Mouse (Mus musculus) neural tube, embryonic 14.5 days (tissue): ENCODE data around the gene Epha3. TPM values are rescaled to one million over a fixed set of nuclear protein-coding genes. Genes with fewer than 3 reads are reported as not detected.

Experiments used
- ATAC-seq: fragments of 200-750 bp; cut with Nextera tagmentation; 2 replicates; pipeline ENCODE4 v1.8.0; 2017; ENCODE audit warnings: low read depth, mild to moderate bottlenecking, moderate TSS enrichment, moderate library complexity
- H3K27ac ChIP-seq: fragments of 300-500 bp; sonication (generic); 2 replicates; pipeline ENCODE4 v1.5.1; 2014; ENCODE audit warnings: low read depth, mild to moderate bottlenecking, control low read depth, low read length, moderate library complexity, mixed read lengths
- H3K27me3 ChIP-seq: fragments of 300-500 bp; sonication (generic); 2 replicates; pipeline ENCODE4 v1.6.1; 2014; ENCODE audit warnings: low read length; ENCODE audit not compliant: control insufficient read depth, insufficient read depth
- H3K36me3 ChIP-seq: fragments of 300-500 bp; sonication (generic); 2 replicates; pipeline ENCODE4 v1.6.1; 2014; ENCODE audit warnings: low read length, mixed read lengths; ENCODE audit not compliant: control insufficient read depth, insufficient read depth
- H3K4me1 ChIP-seq: fragments of 300-500 bp; sonication (generic); 2 replicates; pipeline ENCODE4 v1.6.1; 2014; ENCODE audit warnings: low read length; ENCODE audit not compliant: control insufficient read depth, insufficient read depth
- H3K4me2 ChIP-seq: fragments of 300-500 bp; sonication (generic); 2 replicates; pipeline ENCODE4 v1.6.1; 2014; ENCODE audit warnings: mild to moderate bottlenecking, low read depth, low read length, control low read depth
- H3K4me3 ChIP-seq: fragments of 300-500 bp; sonication (generic); 2 replicates; pipeline ENCODE4 v1.5.1; 2014; ENCODE audit warnings: low read depth, low read length, control low read depth, mixed read lengths
- H3K9ac ChIP-seq: fragments of 300-500 bp; sonication (generic); replicated peaks from 2 replicates; pipeline ENCODE4 v1.6.1; 2014; ENCODE audit warnings: low read depth, mild to moderate bottlenecking, control low read depth, low read length, mixed read lengths
- H3K9me3 ChIP-seq: fragments of 300-500 bp; sonication (generic); 2 replicates; pipeline ENCODE4 v1.6.1; 2016; ENCODE audit warnings: low read length; ENCODE audit not compliant: control insufficient read depth
- WGBS: fragments of 180-500 bp; shearing (Covaris S2); extraction: QIAGEN DNeasy Blood & Tissue Kit; methylation state at CpG from one replicate; pipeline ENCODE4 v1.1.7; 2014; 5-methylcytosine and 5-hydroxymethylcytosine counted together
- polyA plus RNA-seq: library from polyadenylated mRNA; unstranded; fragments of >200 nt; fragmentation: Nextera tagmentation; extraction: Ambion mirVana; gene quantifications from 2 replicates; pipeline ENCODE4 v1.2.1, GENCODE M21; 2014

The Epha3 gene
- polyA plus RNA-seq, 1 experiment from 2014 or later, result 17.0 TPM

DNA sequence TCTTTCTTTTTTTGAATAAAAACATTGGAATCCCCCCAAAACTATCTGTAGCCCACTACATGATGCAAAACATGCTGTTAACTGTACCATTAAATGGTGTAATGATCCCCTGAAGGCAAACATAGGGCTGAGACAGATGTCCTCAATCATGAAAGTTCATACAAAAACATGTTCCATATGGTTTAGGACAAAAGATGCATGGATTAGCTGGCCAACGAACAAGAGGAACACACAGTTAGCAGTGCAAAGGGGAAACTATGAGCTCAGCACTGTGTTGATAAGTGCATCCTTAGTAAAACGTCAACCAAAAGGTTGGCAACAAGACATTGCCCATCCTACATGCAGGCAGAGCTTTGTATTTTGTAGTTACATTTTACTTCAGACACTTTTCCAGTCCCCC is 335.2 kb downstream of the Epha3 start:
- no peak for ATAC-seq
- no peaks in the 10 kb centered on the region for H3K27me3 ChIP-seq
- H3K36me3 ChIP-seq, result no peaks in the 10 kb centered on the region
- H3K4me2 ChIP-seq, result no peak overlapping the region
- H3K4me1 ChIP-seq, result no peaks in the 10 kb centered on the region
- no peak overlapping the region for H3K9ac ChIP-seq
- no peaks in the 10 kb centered on the region for H3K9me3 ChIP-seq
- 52% methylated on average over 2 of the region's 2 CpGs for WGBS
- H3K27ac ChIP-seq, result no peak overlapping the region
- H3K4me3 ChIP-seq, result no peak overlapping the region

GRCm38 (mm10) chr16:63517636-63518035 is 346.3 kb downstream of the Epha3 start:
- H3K36me3 ChIP-seq, result no peaks in the 10 kb centered on the region
- no peak overlapping the region for H3K27ac ChIP-seq
- no peaks in the 10 kb centered on the region for H3K27me3 ChIP-seq
- no peak overlapping the region for H3K4me3 ChIP-seq
- WGBS, result 92% methylated on average over 1 of the region's 1 CpGs
- no peak overlapping the region for H3K9ac ChIP-seq
- H3K4me2 ChIP-seq, result no peak overlapping the region
- no peak for ATAC-seq
- no peaks in the 10 kb centered on the region for H3K9me3 ChIP-seq
- H3K4me1 ChIP-seq, result no peaks in the 10 kb centered on the region

GRCm38 (mm10) chr16:63510069-63510468 is 353.9 kb downstream of the Epha3 start:
- H3K36me3 ChIP-seq, result no peaks in the 10 kb centered on the region
- H3K27ac ChIP-seq, result no peak overlapping the region
- WGBS, result 94% methylated on average over 2 of the region's 2 CpGs
- no peak for ATAC-seq
- H3K4me3 ChIP-seq, result no peak overlapping the region
- H3K27me3 ChIP-seq, result no peaks in the 10 kb centered on the region
- no peaks in the 10 kb centered on the region for H3K4me1 ChIP-seq
- no peak overlapping the region for H3K9ac ChIP-seq
- H3K9me3 ChIP-seq, result no peaks in the 10 kb centered on the region
- no peak overlapping the region for H3K4me2 ChIP-seq

GRCm38 (mm10) chr16:63506437-63506836 is 357.5 kb downstream of the Epha3 start:
- 77% methylated on average over 2 of the region's 2 CpGs for WGBS
- Histone ChIP-seq H3K9ac (no peak overlapping the region), H3K4me2 (no peak overlapping the region), H3K4me1 (no peaks in the 10 kb centered on the region), H3K27ac (no peak overlapping the region), H3K9me3 (no peaks in the 10 kb centered on the region), H3K27me3 (no peaks in the 10 kb centered on the region), H3K36me3 (no peaks in the 10 kb centered on the region), H3K4me3 (no peak overlapping the region)
- ATAC-seq, result no peak

- Histone ChIP-seq H3K9me3 (no peaks in the 10 kb centered on the region), H3K27me3 (no peaks in the 10 kb centered on the region), H3K9ac (no peak overlapping the region), H3K27ac (no peak overlapping the region), H3K4me3 (no peak overlapping the region), H3K36me3 (no peaks in the 10 kb centered on the region), H3K4me1 (no peaks in the 10 kb centered on the region), H3K4me2 (no peak overlapping the region)
- 13% methylated on average over 6 of the region's 6 CpGs for WGBS
- ATAC-seq, result no peak
Measured at GRCm38 (mm10) chr16:63501456-63501855, 362.5 kb downstream of the Epha3 start.

- Histone ChIP-seq H3K36me3 (no peaks in the 10 kb centered on the region), H3K9ac (no peak overlapping the region), H3K27me3 (no peaks in the 10 kb centered on the region), H3K4me3 (no peak overlapping the region), H3K4me1 (no peaks in the 10 kb centered on the region), H3K9me3 (no peaks in the 10 kb centered on the region), H3K4me2 (no peak overlapping the region), H3K27ac (no peak overlapping the region)
- WGBS, result 11% methylated on average over 4 of the region's 4 CpGs
- ATAC-seq, result no peak
Measured at GRCm38 (mm10) chr16:63500975-63501393, 363.0 kb downstream of the Epha3 start.
